Mouse (Mus musculus): ENCODE results near the gene Plb1.

The Plb1 gene

DNA sequence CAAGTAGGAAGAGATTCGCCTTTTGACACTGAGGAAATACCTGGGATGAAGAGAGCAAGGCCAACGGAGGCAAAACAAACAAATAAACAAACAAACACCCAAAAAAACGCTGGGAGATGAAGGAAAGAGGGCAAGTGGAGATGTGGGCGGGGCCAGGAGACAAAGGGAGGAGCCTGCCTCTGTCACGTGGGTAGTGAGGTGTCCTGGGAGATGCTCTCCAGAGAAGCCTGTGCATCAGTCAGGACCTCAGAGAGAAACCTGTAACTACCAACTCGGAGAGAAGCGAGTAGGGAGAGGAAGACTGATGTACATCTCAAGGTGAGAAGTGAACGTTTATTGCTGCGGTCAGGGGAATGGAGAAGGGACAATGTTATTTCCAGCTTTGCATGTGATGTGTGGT, at the start of gene Plb1:
Gene Plb1, plus strand, starts transcription at position 235 of the 400 bp plus-strand sequence.
- DNase-seq (ENCODE audit: extremely low spot score, low spot score): no peak

GRCm38 (mm10) chr5:32182885-32183629, 49.5 kb upstream of the Plb1 start:
- DNase-seq (ENCODE audit: extremely low spot score, low spot score): no peak

- no peak for DNase-seq (ENCODE audit: extremely low spot score, low spot score)
Observed at GRCm38 (mm10) chr5:32187717-32188116, 44.8 kb upstream of the Plb1 start.

- no peak for DNase-seq (ENCODE audit: extremely low spot score, low spot score)
Observed at GRCm38 (mm10) chr5:32191259-32191658, 41.2 kb upstream of the Plb1 start.

DNA sequence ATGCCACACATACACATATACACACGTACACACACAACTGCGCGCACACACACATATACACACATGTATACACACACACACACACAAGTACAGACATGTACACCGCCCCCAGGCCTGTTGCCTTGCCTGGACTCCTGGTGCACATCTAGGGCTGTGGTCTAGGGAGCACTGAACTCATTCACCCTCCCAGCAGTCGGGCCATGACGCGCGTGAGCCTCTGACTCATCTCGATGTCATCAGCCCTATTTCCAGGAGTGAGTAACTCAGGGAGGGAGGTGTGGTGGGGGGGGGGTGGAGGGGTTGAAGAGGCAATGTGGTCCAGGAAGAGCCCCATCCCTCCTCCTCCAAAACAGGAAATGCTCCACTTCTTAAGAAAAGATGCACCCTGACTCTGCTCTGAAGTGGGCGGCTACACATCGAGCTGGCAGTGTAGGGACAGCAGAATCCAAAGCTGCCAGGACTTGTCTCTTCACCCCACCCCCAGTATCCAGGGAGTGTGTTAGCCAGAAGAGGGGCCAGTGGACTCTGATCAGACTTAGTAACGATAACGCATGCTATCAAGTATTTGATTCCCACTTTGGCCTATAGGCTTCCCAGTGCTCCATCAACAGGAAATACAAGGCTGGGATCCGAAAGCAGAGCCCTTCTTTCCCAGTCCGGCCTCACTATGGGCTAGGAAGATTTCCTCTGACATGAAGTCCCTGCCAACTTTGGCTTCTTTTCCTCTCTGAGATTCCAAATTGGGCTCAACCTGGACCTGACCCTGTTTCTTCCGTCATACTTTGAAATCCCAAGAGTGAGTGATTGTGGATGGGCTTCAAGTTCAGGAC, 40.3 kb upstream of the Plb1 start:
- no peak for DNase-seq (ENCODE audit: extremely low spot score, low spot score)

DNA sequence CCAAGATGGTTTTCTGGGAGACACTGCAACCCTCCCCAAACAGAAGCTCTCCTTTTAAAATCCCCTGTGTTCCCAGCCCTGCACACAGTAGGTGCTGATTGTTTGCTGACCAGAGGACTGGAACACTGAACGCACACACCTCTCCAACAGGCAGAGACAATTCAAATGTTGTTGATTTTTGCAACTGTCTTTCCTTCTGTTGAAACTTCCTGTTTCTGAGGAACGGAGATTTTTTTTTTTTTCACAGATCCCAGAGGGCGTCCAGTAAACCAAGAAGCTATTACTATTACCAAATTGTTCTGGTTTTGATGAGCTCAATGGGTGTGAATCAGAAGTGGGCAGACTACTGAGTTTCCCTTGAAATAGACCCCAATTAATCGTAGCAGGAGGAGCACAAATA, 38.3 kb upstream of the Plb1 start:
- no peak for DNase-seq (ENCODE audit: extremely low spot score, low spot score)

DNA sequence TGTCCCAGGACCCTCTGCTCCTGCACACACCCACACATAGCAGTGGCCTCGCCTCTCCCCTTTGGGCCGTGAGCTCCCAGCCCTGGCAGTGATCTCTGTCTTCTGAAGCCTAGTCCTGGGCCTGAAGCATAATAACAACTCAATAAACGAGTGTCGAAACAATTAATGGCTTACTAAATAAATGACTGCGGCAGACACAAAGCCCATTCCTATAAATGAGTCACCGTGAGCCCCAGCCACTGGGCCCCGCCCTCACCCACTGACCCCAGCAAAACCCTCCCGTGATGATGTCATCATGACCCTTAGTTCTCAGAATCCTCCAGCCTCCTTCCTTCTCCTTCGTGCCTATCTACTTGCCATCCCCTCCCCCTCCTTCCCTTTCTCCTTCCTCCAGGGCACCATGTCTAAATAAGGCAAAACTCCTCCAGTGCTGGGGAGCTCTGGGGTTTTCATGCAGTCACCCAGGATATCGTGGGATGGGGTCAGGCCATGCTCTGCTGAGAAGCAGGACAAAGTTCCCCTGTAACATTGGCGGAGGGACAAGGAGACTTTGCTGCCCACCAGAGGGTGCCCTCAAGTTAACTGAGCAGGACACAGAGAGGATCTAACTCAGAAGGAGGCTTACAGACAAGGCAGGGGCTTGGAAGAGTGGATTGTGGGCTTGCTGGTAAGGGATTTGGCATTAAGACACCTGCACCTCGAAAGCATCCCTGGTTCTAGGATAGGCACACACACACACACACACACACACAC, 36.5 kb upstream of the Plb1 start:
- DNase-seq (ENCODE audit: extremely low spot score, low spot score): no peak

- peak; percentile 90 for DNase-seq (ENCODE audit: extremely low spot score, low spot score)
Observed at GRCm38 (mm10) chr5:32197698-32198097, 34.8 kb upstream of the Plb1 start.

GRCm38 (mm10) chr5:32199136-32199535, 33.4 kb upstream of the Plb1 start:
- DNase-seq (ENCODE audit: extremely low spot score, low spot score): no peak

DNA sequence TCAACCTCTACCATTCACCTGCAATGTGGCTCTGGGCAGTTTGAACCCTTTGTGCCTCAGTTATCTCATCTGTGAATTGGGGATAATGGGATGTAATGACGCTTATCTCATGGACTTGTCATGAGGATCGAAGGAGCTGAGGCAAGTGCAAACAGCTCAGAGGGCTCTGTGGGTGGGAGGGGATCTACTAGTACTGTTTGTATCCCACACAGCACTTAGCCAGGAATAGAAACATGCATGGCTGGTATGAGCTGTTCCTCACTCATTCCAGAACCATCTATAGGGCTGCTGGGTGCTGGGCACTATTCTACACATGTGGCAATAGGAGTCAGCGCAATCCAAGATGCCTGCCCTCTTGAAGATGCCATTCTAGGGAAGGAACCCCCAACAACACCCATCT, 32.9 kb upstream of the Plb1 start:
- DNase-seq (ENCODE audit: extremely low spot score, low spot score): no peak

GRCm38 (mm10) chr5:32204653-32205052, 27.9 kb upstream of the Plb1 start:
- no peak for DNase-seq (ENCODE audit: extremely low spot score, low spot score)

- no peak for DNase-seq (ENCODE audit: extremely low spot score, low spot score)
Observed at GRCm38 (mm10) chr5:32206726-32207125, 25.8 kb upstream of the Plb1 start.

GRCm38 (mm10) chr5:32208460-32208859, 24.0 kb upstream of the Plb1 start:
- DNase-seq (ENCODE audit: extremely low spot score, low spot score): no peak

DNA sequence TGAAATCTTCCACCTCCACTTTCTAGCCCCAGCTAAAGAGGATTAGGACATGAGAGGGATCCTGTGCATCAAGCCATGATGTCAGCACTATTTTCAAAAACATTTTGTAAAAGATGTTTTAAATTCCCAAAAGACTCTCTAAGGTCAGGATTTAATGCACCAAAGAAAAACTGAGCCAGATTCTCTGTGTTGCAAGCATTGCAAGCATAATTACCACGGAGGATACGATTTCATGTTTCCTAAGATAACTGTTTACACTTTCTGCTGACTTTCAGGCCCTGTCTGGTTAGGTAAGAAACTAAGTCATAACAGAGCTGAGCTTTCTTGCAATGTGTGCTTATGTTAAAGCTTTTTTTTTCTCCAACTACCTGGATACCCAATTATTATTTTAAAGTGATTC, 21.5 kb upstream of the Plb1 start:
- DNase-seq (ENCODE audit: extremely low spot score, low spot score): no peak

DNA sequence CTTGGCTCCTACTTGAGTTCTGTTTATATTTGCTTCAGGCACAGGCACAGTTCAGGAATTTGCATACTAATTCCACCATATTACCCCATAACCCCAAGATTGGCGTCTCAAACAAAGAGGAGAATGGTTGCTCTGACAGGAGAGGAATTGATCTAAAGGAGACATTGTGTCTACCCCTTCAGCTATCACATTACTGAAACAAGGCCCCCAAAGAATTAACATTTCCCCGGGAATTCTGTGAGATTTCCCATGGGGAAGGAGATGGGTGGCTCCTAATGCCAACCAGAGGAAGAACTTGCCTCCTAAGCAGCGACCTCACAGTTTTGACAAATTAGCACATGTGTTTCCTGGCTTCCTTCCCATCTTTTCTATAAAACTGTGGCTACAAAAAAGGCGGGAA, 18.8 kb upstream of the Plb1 start:
- no peak for DNase-seq (ENCODE audit: extremely low spot score, low spot score)

- peak; percentile 58 for DNase-seq (ENCODE audit: extremely low spot score, low spot score)
Observed at GRCm38 (mm10) chr5:32215510-32215909, 17.0 kb upstream of the Plb1 start.

- DNase-seq (ENCODE audit: extremely low spot score, low spot score): no peak
Observed at GRCm38 (mm10) chr5:32216465-32216864, 16.0 kb upstream of the Plb1 start.

GRCm38 (mm10) chr5:32217477-32217876, 15.0 kb upstream of the Plb1 start:
- no peak for DNase-seq (ENCODE audit: extremely low spot score, low spot score)

DNA sequence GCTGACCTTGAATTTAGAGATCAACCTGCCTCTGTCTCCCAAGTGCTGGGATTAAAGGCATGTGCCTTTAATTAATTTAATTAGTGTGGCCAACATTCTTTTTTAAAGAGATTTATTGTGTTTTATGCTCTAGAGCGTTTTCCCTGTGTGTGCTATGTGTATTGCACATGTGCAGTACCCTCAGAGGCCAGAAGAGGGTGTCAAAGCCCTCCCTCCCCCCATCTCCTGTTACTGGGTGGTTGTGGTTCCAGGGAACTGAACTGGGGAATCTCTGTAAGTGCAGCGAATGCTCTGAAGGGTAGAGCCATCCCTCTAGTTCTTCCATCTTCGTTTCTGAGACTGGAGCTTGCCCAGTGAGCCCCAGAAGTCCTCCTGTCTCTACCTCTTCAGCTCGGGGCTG, 2.1 kb upstream of the Plb1 start:
- peak; percentile 40 for DNase-seq (ENCODE audit: extremely low spot score, low spot score)

DNA sequence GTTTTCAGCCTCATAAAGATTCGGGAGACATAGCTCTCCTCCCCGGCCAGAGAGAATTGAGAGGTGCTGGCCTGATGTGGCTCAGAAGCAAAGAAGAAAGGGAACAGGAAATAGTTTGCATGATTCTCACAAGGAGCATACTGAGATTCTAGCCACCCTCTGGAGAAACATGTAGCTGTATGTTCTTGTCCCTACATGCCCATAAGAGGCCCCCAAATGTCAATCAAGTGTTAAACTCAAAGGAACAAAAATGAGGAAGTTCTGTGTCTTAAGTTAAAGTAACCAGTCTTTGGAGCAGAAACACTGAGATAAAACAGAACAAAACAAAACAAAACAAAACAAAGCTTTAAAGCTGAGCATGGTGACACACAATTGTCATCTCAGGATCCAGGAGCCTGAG, 6.8 kb downstream of the Plb1 start:
- no peak for DNase-seq (ENCODE audit: extremely low spot score, low spot score)

- DNase-seq (ENCODE audit: extremely low spot score, low spot score): no peak
Observed at GRCm38 (mm10) chr5:32240741-32241140, 8.2 kb downstream of the Plb1 start.

DNA sequence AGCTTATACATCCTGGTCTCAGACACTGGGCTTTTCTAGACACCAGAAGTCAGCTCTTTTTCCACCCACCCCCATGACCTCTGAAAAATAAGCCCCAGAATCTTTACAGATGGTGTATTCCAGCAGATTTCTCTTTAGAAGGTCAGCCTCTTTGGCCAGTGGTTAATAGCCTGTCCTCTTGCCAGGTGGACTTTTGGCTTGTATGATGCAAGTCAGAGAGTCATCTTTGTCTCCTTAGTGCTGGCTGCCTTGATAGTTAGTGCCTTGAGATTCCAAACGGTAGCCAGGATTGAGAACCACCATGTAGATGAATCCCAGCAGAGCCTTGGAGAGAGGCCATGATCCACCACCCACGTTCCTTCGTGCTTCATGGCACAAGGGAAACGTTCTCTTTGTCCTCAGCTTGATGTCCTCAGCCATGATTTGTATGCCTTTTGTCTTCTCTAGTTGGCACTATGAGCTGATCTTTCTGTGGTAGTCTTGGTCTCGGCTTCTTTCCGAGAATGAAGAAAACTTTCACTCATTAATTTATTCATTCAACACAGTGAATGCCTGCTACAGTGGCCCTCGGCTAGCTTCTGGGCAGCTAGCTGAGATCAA, 10.9 kb downstream of the Plb1 start:
- DNase-seq (ENCODE audit: extremely low spot score, low spot score): no peak
